Mouse (Mus musculus) small intestine, adult 2 months (tissue): Measurements from ENCODE around the gene Lypd3.

Experiments used
- CTCF ChIP-seq: fragments of 200-500 bp; IDR thresholded peaks from 2 replicates; pipeline ENCODE4 v1.5.1; 2012; ENCODE audit warnings: low read depth, mild to moderate bottlenecking, control low read depth, inconsistent platforms, low read length, moderate library complexity, mixed read lengths; ENCODE audit not compliant: insufficient replicate concordance, insufficient read length; ENCODE audit errors: extremely low read depth
- POLR2A ChIP-seq: fragments of 200-500 bp; IDR thresholded peaks from 2 replicates; pipeline ENCODE4 v1.6.1; 2012; ENCODE audit warnings: low read depth, mild to moderate bottlenecking, control low read depth, inconsistent platforms, low read length, moderate library complexity

DNA sequence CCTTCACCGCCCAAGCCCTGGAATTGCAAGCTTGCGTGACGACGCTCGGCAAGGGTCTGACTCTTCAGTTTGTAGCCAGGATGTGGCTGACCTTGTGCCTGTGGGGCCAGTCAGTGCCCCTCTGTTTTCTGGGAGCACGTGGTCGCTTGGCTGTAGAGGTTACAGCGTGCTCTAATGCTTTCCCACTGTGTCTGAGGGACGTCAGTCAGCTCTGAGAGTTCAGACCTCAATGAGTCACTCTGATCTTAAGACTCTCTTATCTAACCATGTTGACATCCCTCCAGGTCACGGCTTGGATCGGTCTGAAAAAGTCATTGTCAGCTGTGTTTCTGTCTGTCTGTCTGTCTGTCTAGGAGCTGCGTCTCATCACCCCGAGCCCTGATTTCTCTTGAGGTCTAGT lies 21.5 kb upstream of the Lypd3 start:
- no peak for TF ChIP-seq CTCF
- no peak for TF ChIP-seq POLR2A
